Mouse (Mus musculus) G1E (cell line): ENCODE measurements around the gene Usp36.

Experiments used
- CTCF ChIP-seq: IDR thresholded peaks from 2 replicates; pipeline ENCODE4 v1.5.1; 2012; ENCODE audit warnings: low read depth, low read length, inconsistent platforms, mixed read lengths
- GATA1 ChIP-seq: IDR thresholded peaks from 2 replicates; pipeline ENCODE4 v1.6.1; 2012; ENCODE audit warnings: borderline replicate concordance, low read length, inconsistent platforms, mixed read lengths
- GATA2 ChIP-seq: IDR thresholded peaks from 2 replicates; pipeline ENCODE4 v1.6.1; 2012; ENCODE audit warnings: low read depth, low read length, inconsistent platforms, borderline replicate concordance
- TAL1 ChIP-seq: conservative IDR thresholded peaks from 2 replicates; pipeline ENCODE4 v1.6.1; 2012; ENCODE audit warnings: low read depth, low read length, inconsistent platforms, mixed read lengths

- TF ChIP-seq CTCF (no peak), TAL1 (no peak), GATA1 (no peak), GATA2 (no peak)
Measured at GRCm38 (mm10) chr11:118263146-118263545, 26.9 kb downstream of the Usp36 start.
